Mouse (Mus musculus) liver, postnatal 0 days (tissue): ENCODE data around the gene Cyp2a12.

Experiments used
- CTCF ChIP-seq: sonication (generic); IDR thresholded peaks from 2 replicates; pipeline ENCODE4 v1.5.1; 2016; ENCODE audit warnings: antibody characterized with exemption, low read depth
- EP300 ChIP-seq: IDR thresholded peaks from 2 replicates; pipeline ENCODE4 v1.6.1; 2016; ENCODE audit warnings: antibody characterized with exemption, low read depth, mild to moderate bottlenecking

DNA sequence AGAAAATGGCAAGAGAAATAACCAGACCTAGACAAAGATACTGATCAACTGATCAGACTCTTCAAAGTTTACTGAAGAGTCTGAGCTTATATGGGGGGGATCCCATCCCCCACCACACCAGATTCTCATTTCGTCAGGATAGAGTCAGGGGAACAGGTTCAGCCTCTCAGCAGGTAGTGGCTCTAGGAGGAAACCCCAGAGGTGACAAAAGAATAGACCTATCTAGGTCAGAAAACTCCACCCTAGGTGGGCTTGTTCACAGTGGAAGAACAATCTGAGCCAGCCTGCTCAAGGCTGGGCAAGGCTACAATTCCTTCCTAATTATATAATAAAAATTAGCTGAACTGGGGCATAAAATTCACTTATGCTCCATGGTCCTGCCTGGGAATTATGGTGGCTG lies 46.3 kb upstream of the Cyp2a12 start:
- no peak for TF ChIP-seq CTCF
- no peak for TF ChIP-seq EP300
